Mouse (Mus musculus): ENCODE results near the gene Tmem82. TPM values are rescaled to one million over a fixed set of nuclear protein-coding genes. Genes with fewer than 3 reads are reported as not detected.

Gene Tmem82
- polyA plus RNA-seq (2017; shearing (Covaris generic)), result under 1 TPM in 1 of 3 experiments, not detected in 2; 0.78 TPM

DNA sequence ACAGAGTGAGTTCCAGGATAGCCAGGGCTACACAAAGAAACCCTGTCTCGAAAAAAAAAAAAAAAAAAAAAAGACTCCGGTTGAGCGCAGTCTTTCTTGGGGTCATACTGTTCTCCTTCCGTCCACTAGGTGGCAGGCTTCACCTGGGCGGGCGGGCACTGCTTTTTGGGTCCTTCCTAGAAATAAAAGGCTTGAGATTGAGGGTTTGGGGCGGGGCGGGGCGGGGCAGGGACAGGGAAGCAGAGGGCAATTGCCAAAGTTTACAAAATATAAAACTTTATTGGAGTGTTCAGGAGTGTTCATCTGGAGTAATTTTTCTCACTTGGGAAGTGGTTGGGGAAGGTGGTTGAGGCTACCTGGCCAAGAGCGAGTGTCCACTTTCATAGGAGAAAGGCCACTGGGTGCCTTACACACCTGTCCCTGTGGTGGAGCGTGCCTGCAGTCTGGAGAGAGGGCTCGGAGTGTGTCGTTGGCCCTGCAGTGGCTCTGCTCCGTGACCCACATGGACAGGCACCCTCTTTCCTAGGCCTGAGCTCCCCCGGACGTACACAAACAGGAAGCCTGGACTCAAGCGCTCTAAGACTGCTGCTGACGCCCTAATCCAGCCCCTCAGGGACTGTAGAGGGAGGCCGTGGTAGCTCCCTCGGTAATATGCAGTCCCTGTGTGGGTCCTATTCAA is at the start of gene Tmem82:
Gene Tmem82, minus strand, starts transcription at position 69 of the 679 bp plus-strand sequence.
- peak; percentile 53 for ATAC-seq

DNA sequence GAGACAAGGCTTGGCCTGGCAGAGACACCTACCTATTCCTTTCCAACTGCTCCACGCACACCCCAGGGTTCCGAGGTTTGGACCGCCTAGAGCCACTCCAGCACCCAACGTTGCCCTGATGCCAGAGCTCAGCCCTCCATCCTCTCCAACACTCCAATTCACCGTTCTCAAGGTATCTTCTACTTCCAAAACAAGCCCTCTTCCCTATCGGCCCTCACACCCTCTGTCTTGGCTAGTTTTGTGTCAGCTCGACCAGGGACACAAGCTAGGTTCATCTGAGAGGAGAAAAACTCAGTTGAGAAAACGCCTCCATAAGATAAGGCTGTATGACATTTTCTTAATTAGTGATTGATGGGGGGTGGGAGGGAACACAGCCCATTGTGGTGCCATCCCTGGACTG is 46.4 kb upstream of the Tmem82 start, which contains the start of gene Plekhm2:
Gene Plekhm2, minus strand, starts transcription at position 101 of the 400 bp plus-strand sequence.
- ATAC-seq, result no peak

DNA sequence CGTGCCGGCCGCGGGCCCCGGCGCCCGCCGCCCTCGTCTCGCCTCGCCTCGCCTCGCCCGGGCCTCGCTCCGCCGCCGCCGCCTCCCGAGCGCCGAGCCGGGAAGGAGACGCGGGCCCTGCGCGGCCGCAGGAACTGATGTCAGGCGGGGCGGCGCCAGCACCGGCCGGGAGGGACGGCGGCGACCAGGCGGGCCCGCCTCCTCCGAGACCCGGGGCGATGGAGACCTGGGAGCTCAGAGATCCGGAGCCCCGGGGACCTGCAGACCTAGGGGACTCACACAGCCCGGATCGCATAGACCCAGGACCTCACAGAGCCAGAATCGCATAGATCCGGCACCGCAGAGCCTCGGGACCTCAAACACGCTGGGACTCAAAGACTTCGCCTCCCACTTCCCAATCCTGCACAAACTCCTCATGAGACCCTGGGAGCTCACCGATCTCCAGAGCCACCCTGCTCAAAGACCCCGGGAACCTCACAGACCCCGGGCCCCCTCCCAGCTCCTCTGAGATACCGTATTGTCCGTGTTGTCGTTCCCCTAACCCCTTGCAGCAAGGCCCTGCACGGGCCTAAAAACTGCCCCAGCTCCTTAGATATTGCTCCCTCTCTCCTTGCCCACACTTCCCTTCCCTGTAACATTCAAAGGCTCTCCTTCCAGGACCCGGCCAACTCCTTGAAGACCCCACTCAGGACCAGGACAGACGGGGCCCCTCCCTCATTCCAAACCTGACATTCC is 45.7 kb upstream of the Tmem82 start:
- ATAC-seq, result peak; percentile 85

DNA sequence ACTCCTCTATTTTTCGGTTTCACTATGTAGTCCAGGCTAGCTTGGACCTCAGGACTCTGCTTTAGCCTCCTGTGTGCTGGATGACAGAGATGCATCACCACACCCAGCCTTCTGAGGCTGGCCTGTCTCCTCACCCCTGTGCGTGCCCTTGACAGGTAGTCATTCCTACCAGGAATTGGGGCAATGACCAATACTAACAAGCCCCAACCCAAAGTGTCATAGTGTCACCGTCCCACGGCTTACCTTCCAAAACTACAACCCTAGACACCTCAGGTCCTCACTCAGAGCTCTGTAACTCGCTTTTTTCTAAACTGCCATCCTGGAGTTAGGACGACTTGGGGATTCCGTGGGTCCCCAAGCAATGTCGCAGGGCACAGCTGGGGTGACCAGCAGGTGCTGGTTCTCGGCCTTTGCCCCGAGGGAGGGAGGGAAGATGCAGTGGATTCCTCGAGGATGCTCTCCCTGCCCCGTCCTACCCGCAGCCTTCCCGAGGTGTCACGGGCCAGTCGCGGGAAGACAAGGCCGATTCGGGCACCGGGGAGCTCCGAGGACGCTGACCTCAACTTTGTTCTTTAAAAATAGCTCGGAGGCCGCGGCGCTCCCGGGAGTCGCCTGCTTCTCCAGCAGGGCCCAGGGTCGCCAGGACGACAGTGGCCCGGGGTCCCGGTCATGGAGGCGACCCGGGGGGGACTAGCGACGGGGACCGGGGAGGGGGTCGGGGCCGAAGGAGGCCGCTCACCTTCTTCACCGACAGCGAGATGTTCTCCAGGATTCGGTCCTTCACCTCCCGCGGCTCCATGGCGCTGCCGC is 44.9 kb upstream of the Tmem82 start:
- ATAC-seq, result peak; percentile 25

DNA sequence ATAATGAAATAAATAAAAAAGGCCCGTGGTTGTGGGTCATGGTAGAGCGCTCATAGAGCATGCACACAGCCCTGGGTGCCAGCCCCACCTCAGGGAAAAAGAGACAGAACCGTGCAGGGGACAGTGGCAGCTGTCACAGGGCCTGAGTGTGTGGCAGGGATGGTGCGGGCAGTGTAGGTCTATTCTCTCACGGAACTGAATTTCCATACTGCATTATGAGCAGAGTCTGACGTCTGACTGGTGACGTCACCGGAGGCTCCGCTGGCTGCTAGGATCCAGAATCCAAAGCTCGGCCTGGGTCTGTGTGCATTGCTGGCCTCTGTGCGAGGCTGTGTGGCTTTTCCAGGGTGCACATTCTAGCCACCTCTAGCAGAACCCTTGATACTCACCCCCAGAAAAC is 42.5 kb upstream of the Tmem82 start:
- ATAC-seq, result no peak

DNA sequence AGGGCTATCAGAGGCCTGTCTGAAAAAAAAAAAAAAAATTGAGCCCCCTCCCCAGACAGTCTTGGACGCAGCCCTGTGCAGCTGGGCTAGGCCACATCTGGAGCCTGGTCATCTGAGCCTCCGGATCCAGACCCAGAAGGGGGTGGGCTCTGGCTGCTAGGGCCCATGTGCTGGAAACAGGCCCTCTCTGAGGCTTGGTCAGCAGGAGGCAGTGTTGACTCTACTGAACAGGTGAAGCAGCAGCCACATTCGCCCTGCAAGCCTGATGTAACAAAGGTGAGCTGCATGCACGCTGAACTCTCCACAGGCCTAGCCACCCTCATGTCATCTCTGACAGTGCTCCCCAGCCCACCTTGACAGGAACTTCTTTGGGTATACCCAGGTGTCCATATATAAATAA is 41.3 kb upstream of the Tmem82 start:
- ATAC-seq, result no peak

DNA sequence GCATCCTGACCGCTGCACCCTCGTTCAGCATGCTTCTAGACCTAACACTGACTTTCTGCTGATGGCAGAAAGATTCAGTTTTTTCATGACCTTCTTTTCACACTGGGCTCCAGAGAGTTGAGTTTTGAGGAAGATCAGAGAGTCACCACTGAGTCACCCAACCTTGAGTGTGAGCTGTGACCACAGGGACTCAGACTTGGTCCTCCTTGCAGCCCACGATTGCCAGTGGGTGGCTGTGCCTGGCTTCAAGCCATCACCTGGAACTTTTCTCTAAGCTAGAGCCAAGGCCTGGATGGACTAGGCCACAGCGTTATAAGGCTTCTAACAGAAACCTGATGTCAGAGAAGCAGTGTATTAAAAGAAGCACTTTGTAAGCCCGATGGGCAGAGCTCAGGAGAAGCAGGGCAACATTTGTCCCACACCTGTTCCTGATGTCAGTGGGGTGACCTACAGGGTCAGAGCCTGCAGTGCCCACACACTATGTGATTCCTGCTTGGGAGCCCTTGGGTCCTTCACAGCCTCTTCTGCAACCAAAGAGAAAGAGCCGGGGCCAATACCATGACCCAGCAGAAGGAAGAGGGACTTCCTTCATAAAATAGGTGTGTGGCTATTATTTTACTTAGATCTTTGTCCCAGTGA is 40.5 kb upstream of the Tmem82 start:
- no peak for ATAC-seq

DNA sequence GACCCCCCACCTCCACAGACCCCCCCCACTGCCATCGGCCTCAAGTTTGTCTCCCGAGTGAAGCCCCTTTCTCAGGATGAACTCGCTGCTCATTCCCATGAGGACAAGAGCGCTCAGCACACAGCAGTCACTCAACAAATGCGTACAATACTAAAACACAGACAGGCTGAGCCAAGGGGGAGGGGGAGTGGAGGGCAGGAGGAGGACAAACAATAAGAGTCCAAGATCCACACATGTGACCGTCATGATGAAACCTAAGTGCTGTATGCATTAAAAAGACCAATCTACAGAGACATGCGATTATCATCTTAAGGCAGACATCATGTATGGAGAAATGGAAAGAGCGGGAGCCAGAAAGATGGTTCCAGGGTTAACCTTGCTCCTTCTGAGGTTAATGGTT is 38.5 kb upstream of the Tmem82 start:
- ATAC-seq, result no peak

DNA sequence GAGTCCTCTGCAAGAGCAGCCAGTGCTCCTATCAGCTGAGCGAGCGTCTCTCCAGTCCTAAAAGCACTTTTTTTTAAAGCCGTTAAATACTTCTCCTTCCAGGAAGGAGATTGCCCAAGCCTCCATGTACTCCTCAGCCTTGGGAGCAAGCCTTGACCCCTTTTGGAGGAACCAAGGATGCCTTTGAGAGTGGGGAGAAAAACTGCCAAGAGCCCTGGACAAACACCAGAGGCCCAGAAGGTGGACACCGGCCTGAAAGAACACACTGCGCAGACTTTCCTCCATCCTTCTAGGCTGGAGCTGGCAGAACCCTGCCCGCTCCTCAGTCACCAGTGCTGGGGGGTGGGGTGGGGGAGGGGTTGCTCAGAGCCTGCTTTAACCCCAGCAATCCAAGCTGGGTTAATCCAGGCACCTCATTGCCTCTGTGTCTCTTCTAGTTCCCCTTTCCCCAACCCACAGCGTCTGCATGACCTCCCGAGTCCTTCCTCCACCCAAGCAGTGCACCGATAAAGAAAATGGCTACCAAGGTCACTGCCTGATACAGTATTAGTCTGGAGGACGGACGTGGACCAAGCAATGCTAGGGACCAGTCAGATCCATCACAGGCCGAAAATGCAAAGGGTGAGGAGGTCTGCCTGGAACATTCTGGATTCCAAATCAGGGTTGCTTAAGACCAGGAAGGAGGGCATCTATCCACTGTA is 37.6 kb upstream of the Tmem82 start:
- no peak for ATAC-seq

DNA sequence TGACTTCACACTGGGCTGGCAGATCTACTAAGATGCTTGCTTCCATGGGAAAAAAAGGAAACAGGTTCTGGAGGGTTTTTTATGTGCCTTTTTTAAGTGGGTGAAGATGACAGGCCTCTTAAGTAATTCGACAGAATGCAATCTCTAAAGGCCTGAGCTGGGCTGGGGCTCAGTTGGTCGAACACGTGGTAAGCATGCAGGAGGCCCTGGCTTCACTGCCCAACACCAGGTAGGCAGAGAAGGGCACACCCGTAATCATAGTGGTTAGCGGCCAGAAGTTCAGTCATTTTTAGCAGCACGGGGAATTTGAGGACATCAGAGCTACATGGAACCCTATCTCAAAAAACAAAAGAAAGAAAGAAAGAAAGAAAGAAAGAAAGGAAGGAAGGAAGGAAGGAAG is 36.1 kb upstream of the Tmem82 start:
- ATAC-seq, result no peak

DNA sequence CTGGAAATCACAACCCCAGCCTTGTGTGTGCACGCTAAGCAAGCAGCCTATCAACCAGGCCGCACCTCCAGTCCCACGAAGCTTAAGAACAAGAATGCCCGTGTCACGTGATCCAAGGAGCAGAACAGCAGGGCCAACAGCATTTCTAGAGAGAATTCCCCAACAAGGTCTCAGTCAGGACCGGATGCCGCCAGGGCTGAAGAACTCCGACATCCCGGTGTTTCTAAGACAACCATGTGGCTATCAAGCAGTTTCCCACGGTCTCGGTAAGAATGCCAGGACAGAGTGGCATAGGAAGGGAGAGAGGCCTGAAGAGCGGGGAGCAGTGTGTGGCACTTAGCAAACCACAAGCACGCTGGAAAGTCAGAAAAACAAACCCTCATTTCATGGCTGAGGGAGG is 35.4 kb upstream of the Tmem82 start:
- ATAC-seq, result no peak

DNA sequence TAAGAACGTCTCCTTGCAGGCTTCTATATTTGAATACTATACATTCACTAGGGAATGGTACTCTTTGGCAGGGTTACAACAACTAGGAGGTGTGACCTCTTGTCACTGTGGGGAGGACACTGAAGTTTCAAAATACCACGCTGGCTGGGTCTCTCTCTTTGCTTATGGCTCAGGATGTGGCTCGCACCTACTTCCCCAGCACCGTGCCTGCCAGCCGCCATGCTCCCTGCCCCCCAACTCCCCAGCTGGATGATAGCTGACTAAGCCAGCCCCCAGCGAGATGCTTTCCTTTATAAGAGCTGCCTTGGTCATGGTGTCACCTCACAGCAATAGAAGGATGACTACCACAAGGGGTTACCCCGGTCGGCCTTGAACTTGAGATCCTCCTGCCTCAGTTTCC is 34.6 kb upstream of the Tmem82 start:
- no peak for ATAC-seq

DNA sequence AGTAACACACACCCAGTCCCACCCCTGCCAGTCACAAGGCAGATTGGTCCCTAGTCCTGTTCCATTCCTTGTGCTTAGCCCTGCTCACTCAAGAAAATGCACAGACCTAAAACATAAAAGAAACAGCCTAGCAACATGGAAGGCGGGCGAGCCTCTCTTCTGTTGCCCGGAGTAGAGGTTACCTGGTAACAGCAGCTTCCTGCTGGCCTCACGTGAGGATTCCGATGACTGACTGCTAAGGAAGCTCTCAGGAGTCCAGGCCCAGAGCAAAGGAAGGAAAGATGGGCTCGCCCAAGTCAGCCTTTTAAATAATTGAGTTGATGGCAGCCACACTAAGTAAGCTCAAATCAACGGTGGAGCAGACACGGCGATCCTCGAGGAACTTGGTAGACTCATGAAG is 33.5 kb upstream of the Tmem82 start:
- ATAC-seq, result no peak

DNA sequence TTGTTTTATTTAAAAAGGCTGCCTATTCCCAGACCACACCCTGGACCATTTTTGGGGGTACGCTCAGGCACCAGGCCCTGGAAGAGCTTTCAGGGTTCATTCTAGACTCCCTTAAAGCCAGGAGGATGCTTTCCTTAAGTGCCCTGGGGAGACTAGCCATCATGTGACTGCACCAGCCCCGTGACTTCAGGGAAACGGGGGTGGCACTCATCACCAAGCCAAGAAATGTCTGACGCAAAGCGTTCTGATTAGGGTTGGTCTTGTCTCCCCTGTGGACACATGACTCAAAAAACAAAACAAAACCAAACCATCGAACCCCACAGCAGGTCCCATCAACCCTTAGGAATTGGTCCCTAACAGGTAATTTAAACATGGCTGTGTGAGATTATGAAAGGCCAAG is 32.9 kb upstream of the Tmem82 start:
- ATAC-seq, result no peak

DNA sequence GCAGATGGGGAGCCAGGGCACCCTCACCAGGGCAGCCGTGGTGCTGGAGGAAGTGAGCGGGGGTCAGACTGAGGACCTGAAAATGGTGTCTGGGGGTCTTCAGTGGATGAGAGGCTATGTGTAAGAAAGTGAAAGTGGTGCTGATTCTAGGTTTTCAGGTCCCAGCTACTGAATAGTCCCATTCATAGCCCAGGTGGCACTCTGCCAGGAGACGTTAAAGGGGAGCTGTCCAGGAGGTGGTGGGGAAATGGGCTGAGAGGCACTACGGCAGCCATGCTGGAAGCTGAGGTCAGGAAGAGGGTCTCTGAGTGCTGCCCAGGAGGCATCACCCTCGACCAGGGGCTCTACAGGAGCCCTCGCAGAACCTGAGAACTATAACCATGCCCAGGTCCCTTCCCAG is 30.8 kb upstream of the Tmem82 start:
- ATAC-seq, result no peak

DNA sequence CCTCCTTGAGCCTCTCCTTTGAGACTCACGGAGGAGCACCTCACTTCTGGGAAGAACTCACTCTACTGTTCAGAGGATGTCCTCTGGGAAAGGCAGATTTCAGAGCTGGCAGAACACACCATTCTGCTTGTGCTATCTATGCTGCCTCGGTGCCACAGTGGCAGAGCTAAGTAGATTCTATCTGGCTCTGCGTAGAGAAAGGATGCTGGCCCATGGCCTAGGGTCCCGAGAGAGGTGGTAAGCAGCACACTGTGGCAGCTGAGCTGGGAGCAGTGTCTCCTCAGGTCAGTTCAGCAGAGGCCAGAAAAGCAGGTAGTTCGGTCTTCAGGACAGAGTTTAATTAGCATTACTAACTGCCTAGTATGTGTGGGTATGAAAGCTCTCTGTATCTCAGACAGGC is 29.8 kb upstream of the Tmem82 start:
- no peak for ATAC-seq

DNA sequence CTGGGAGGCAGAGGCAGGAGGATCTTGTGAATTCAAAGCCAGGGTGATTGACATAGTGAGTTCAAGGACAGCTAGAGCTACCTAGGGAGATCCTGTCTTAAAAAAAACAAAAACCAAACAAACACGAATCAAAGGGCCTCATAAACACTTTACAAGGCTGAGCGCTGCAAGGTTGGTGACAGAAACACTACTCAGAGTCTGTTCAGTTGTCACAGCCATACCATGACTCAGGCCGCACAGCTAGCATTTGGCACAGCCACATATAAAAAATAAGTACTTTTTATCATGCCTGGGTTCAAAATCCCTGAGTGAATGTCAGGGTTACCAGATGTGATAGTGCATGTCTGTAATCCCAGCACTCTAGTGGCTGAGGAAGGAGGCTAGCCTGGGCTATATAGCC is 28.8 kb upstream of the Tmem82 start:
- no peak for ATAC-seq

DNA sequence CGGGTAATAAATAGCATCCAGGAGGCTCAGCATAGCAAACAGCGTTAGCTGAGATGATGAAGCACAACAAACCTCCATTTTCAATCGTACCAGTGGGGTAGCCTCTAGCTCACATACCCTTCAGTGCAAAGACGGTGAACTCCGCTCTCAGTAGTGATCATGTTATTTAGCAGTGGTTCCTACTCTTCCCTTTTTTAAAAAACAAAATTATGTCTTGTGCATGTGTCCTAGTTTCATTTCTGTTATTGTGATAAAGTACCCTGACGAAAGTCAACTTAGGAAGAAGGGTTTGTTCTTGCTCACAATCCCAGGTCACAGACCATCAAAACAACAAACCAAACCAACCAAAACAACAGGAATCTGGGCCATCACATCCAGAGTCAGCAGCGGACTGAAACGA is 27.6 kb upstream of the Tmem82 start:
- ATAC-seq, result no peak

DNA sequence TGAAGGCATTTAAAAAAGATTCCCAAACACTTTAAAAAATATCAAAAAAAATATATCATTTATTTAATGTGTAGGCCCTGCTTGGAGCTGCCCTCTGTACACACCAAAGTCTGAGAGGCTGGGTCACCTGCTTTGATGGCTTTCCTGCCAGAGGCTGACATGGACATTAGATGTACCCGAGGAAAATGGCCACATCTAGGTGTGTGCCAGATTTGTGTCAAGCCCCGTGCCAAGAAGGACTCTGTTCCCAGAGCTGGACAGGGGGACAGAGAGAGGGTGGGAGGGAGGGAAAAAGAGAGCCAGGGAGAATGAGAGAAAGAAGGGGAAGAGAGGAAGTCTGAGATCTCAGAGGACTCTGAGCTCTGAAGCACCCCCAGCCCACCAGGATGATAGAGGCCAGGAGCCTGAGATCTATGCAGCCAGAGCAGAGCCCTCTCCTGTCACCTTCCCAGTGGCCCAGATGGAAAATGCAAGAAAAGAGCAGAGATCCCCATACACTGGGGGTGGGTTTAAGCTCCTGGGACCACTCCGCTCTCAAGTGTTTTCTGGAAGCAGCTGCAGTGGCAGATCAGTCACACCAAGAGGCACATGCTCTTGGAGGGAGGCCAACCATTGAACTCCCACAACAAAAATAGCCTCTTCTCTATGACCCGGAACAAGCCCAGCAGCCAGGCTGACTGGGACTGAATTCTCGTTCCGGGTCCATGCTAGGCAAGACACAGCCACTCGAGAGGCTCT is 24.9 kb upstream of the Tmem82 start:
- no peak for ATAC-seq

DNA sequence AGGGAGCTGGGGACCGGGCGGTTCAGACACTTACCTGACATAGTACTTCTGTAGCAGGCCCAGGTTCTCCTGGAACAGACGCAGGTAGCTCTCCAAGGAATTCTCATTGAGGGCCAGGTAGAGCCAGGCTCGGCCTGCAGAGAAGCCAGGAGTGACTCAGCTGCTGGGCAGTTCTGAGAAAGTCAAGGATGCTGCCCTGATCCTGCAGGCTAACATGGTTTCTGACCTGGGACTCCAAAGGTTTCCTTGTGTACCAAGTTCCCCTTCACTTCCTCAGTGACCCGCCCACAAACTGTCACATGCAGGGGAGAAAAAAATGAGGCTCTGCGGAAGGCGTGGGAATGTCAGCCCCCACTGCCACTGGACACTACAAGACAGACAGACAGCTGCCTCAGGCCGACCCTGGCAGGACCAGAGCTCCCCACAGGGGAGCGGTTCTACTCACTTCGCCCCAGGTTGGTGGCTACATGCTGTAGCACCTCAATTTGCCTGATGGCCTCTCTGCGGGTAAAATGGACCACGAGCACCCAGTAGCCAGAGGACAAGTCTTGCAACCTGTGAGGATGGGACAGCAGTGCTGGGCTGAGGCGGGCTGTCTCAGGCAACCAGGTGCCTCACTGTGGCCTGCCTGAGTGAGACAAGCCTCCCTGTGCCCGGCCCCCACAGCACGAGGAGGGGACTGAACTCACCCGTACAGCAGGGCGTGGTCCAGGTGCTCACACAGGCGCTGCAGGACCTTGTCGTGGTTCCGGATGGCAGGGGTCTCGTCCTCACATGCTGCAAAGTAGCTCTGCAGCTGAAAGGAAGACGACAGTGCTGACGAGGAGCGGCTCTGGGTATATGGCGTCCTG is 23.8 kb upstream of the Tmem82 start:
- ATAC-seq, result no peak

DNA sequence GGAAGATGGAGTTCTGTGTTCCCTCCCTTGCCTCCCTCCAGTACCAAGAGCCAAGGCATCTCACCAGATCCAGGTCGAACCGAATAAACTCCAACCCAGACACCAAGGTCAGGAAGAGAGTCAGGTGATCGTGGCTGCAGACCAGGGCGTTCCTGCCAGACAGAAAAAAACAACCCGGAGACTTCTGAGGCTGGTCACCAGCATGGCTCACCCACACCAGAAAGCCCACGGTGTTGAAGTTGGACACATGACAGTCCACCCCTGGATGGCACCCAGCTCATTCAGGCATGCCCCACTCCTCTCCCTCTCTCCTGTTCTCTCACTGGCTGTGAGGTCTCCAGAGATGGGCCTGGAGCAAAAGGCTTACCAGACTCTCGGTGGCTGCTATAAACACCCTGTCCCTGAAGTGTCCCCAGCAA is 22.9 kb upstream of the Tmem82 start:
- no peak for ATAC-seq

Data from inflammation-experienced regulatory T-cells, adult 6 months (primary cell).